Mouse (Mus musculus): ENCODE measurements at regions not wholly inside any gene's neighbourhood (a gene's known extent, or its start where the extent isn't known, plus 50 kb on each side); places are given as distances from the start of the nearest gene placed in this dataset.

DNA sequence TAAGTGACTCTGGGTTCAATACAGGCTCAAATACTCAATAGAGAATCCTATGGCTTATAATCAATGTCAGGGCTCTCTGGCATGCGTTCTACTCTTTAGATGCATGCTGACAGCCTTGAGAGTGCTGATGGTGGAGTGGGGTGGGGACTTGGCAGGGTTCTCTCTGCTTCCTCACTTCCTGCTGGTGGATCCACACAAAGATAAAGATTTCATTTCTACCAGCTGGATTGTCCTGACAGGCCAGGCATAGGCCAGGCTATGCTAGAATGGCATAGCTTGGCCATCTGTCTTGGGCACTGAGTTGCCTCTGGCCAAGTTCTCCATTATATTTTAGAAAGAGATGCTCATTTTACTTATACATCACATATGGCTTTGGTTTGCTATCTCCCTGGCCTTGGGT is 206.2 kb upstream of the Plpp4 start:
- no peak for DNase-seq

- DNase-seq = no peak
Observed at GRCm38 (mm10) chr7:129066891-129067290, 189.9 kb upstream of the Plpp4 start.

GRCm38 (mm10) chr7:129068137-129068536 is 188.7 kb upstream of the Plpp4 start:
- peak; percentile 51 for DNase-seq

DNA sequence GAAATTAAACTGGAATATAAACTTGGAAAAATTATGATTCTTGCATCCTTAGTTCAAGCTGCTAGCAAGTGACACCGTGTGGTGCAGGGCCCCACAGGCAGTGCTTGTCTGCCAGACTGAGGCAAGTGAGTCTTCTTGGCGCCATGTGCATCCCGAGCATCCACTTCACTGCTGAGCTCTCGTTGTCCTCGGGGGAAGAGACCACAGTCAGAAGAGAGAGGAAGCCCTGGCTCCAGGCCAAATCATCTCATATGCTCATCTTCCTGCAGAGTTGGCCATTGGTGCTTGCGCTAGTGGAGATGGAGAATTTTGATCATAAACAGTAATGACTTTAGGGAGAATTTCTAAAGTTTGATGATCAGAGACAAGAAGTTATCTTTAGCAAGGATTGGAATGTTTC is 177.0 kb upstream of the Plpp4 start:
- no peak for DNase-seq

- no peak for DNase-seq
Observed at GRCm38 (mm10) chr7:129091441-129091840, 165.4 kb upstream of the Plpp4 start.

DNA sequence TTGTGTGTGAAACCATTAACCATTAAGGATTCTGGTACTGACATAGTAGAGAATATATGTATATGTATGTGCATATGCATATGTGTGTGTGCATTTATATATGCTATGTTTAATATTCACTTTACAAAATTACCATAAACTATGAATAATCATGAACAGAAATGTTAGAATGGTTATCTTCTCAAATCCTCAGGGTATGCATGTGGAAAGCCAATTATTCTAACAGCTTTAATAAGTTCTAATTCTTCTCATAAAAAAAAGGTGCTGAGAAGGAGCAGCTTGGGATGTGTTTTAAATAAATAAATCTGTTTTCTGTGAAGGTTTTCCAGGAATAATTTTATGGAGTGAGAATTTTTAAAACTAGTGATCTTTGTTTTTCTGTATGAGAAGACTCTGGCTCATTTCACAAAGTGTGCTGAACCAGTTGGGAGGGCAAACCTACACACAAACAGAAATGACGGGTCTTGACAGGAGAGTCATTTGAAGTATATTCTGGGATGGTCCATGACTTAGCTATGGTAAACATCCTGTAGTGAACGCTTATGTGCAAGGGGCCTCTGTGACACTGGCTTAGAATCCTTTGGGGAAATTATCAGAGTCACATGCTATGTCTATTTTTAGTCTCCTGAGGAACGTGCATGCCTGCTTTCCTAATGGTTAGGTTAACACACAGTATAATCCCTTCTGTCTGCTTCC is 160.3 kb upstream of the Plpp4 start:
- DNase-seq = no peak

DNA sequence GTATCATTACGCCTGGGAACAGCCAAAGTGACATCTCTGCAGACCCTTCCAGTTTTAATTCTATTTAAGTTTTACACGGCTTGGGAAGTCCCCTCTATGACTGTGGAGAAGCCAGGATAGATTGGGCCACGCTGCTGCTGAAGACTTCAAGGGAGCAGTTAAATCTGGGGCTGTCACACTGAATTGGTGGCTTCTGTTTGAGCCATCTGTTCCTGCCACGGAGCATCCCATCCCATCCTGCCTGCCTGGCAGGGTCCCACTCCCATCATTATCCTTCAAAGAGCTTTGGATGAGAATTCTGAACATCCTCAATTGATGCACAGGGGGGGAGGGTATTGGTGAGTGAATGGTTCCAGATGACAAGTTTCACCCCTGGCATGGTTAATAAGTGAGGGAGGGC is 154.4 kb upstream of the Plpp4 start:
- no peak for DNase-seq

DNA sequence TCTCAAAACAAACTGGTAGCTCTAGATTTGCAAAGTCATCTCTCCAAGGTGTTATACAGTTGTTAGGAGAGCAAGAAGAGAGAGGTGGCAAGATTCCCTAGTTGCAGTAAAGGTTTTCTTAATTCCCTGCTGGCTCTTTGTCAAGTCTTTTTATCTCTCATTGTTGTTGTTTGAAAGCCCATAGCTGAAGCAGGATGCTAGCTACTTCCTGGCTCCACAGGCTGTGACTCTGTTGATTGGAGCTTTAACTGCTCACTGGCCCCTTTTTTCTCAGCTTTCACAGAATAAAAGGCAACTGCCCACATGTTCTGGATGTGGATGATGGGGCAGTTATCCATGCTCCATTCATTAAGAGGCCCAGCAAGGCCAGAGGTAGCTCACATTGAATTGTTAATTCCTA is 122.7 kb upstream of the Plpp4 start:
- DNase-seq = no peak

DNA sequence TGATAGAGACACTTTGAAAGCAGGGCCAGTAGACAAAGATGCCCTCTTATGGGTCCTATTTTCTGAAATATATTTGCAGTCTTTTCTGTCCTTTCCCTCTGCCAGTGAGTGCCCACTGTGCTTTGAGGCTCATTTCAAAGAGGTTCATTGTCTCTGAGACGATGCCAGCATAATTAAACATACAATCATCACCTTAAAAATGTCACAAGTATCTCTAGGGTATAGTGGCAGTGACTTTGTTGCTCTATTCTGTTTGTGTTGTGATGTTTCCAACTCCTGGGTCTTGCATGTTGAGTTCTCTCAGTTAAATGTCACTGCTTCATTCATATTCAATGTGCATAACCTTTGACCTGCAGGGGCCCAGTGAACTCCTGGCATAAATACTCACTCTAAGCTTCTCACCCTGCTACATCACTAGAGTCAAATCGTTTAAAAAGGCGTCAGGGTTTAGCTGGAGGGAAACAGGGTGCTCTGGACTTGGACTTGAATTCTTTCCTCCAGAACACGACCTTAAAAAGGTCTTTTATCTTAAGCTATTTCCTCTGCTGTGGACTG is 122.1 kb upstream of the Plpp4 start:
- no peak for DNase-seq

DNA sequence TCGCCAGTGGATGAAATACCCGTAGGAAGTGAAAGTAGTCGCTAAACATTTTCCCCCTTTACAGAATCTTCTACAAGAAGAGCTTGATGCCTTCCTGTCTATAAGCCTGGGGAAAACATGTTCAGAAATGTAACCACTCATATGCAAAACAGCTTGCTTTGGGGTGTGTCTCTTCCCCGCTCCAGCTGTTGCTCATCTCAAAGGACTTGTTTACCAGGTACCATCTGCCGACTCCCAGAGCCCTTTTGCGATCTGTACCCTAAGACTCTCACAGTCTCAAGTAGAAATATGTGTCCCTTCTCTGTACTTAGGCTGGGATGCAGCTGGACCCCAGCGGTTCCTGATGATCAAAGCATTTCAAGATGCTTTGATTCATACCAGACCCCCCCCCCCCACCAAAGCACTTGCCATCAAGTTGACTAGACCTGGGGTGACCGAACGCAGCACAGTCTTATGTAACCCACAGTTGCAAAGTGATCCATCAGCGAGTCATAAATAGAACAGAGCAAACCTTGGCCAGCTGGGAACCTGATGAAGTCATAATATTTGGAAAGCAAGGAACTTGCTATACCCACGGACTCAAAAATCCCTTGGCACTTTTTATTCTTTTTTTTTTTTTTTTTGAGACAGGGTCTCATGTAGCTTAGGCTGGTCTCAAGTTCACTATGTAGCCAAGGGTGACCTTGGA is 119.4 kb upstream of the Plpp4 start:
- DNase-seq = no peak

GRCm38 (mm10) chr7:129141942-129142598 is 114.8 kb upstream of the Plpp4 start:
- DNase-seq = no peak

DNA sequence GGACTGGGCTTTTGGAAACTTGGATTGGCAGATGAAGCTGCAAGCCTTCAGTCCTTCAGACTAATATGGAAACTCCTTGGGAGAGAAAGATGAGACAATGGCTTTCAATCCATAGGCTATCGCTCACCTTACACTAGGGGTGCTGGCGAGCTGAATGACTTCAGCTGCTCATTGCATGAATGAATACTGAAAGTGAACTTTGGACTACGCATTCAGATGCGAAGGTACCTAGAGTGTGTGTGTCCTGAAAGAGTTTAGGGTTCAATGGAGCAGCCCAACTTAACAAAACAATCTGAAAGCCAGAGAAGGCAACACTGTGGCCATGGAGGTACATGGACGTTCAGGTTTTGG is 114.3 kb upstream of the Plpp4 start:
- no peak for DNase-seq

DNA sequence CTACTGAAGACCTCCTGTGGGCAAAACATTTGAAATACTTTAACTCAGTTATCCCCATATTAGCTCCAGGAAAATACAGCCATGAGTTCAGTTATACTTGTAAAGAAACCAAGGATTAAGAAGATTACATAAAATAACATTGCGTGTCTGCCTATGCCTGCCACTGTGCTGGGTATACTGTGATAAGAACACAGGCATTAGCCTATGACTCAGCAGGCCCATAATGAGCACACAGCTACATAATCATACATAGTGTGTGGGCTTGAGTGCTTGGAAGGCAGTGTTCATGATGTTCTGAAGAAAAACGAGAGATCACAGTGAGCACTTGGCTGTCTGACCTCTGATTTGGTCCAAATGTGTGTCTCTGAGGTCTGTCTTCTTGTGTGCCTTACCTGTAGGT is 101.3 kb upstream of the Plpp4 start:
- no peak for DNase-seq

- no peak for DNase-seq
Observed at GRCm38 (mm10) chr7:129169971-129170370, 86.9 kb upstream of the Plpp4 start.

DNA sequence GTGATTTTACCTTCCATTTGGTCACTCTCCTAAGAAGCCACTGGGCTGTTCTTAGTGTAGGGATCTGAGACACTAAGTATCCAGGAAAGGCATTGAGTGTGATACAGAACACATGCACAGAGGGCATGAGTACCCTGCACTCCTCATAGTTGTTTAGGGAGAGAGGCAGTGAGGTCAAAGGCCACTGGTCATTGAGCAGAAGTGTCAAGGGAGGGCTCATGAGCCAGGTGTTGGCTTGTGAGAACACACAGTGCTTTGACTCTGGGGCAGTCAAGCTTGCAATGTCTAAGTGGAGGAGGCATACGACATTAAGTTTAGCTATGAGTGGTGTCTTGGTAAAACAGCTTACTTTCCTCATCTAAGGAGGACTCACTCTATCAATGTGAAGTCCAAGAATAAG is 65.9 kb upstream of the Plpp4 start:
- DNase-seq = no peak

DNA sequence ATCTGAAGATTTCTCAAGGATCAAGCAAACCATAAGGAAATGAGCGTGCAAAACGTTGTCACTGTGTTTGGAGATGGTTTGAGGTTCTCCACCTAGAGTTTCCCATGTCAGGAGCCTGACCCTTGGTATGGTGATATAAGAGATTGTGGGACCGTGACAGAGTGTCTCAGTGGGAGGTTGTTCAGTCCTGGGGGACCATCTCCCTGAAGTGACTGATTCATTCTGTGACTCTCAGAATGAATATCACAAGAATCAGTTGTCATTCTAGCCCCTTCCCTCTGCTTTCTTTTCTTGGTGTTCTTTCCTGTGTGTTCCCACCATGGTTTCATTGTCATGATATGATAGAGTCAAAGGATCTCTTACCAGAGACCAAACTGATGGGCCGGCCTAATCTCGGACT is 49.8 kb upstream of the Plpp4 start:
- no peak for DNase-seq

Data from lung, postnatal 10 days (tissue).